Mouse (Mus musculus): Measurements from ENCODE around the gene Tm4sf5. TPM values are rescaled to one million over a fixed set of nuclear protein-coding genes. Genes with fewer than 3 reads are reported as not detected.

Tm4sf5 gene
- polyA plus RNA-seq (2012; rRNA removed), result 7.0 and 8.0 TPM in 2 replicates

GRCm38 (mm10) chr11:70504970-70505369, at the start of gene Tm4sf5:
TSS of gene Tm4sf5 (plus strand) at chr11:70505244.
- Histone ChIP-seq H3K4me3 (ENCODE audit: control insufficient read depth, insufficient read depth, low read length) (no peak within 1 kb of the TSS), H3K4me1 (replicated peaks; ENCODE audit: control insufficient read depth, insufficient read depth, low read length) (peaks cover 17% of the 10 kb centered on the region), H3K27ac (ENCODE audit: control insufficient read depth, insufficient read depth, low read length) (no peak within 1 kb of the TSS), H3K36me3 (ENCODE audit: control insufficient read depth, insufficient read depth, low read length) (no peaks in the 10 kb centered on the region), H3K27me3 (ENCODE audit: control insufficient read depth, insufficient read depth, low read length) (no peaks in the 10 kb centered on the region)
- DNase-seq, result no peak
- TF ChIP-seq CTCF (IDR thresholded peaks at IDR 0.05; ENCODE audit: borderline replicate concordance, control insufficient read depth, extremely low read depth, insufficient read depth, low read length, poor library complexity) (no peak), POLR2A (IDR thresholded peaks at IDR 0.05; ENCODE audit: control insufficient read depth, extremely low read depth, insufficient read depth, low read length, poor library complexity) (no peak)
- 63% methylated on average over 9 of the region's 9 CpGs for WGBS

- H3K27ac ChIP-seq (ENCODE audit: control insufficient read depth, insufficient read depth, low read length), result peak within 1 kb of the TSS; percentile 15; the same call in 1 of the 2 replicates
- WGBS, result 27% methylated on average over 32 of the region's 32 CpGs
- H3K4me3 ChIP-seq (ENCODE audit: control insufficient read depth, insufficient read depth, low read length), result peak within 1 kb of the TSS; percentile 27
- H3K4me1 ChIP-seq (replicated peaks; ENCODE audit: control insufficient read depth, insufficient read depth, low read length), result peaks cover 5% of the 10 kb centered on the region; the same call in 1 of the 2 replicates
- no peaks in the 10 kb centered on the region for H3K36me3 ChIP-seq (ENCODE audit: control insufficient read depth, insufficient read depth, low read length)
- no peak for DNase-seq
- peaks cover 7% of the 10 kb centered on the region; the same call in 1 of the 2 replicates for H3K27me3 ChIP-seq (ENCODE audit: control insufficient read depth, insufficient read depth, low read length)
- no peak for TF ChIP-seq POLR2A (IDR thresholded peaks at IDR 0.05; ENCODE audit: control insufficient read depth, extremely low read depth, insufficient read depth, low read length, poor library complexity)
- TF ChIP-seq CTCF (IDR thresholded peaks at IDR 0.05; ENCODE audit: borderline replicate concordance, control insufficient read depth, extremely low read depth, insufficient read depth, low read length, poor library complexity), result no peak
Measured at GRCm38 (mm10) chr11:70458688-70459600, 46.1 kb upstream of the Tm4sf5 start, which contains the start of gene Zmynd15. TSS of gene Zmynd15 (plus strand) at chr11:70459433.

GRCm38 (mm10) chr11:70459601-70460101, 45.4 kb upstream of the Tm4sf5 start, which contains the start of gene Cxcl16:
TSS of gene Cxcl16 (minus strand) at chr11:70459984.
- peaks cover 7% of the 10 kb centered on the region; the same call in 1 of the 2 replicates for H3K27me3 ChIP-seq (ENCODE audit: control insufficient read depth, insufficient read depth, low read length)
- peak within 1 kb of the TSS; percentile 27 for H3K4me3 ChIP-seq (ENCODE audit: control insufficient read depth, insufficient read depth, low read length)
- H3K27ac ChIP-seq (ENCODE audit: control insufficient read depth, insufficient read depth, low read length), result peak within 1 kb of the TSS; percentile 15; the same call in 1 of the 2 replicates
- WGBS, result 10% methylated on average over 30 of the region's 30 CpGs
- no peak for DNase-seq
- TF ChIP-seq CTCF (IDR thresholded peaks at IDR 0.05; ENCODE audit: borderline replicate concordance, control insufficient read depth, extremely low read depth, insufficient read depth, low read length, poor library complexity), result no peak
- no peak for TF ChIP-seq POLR2A (IDR thresholded peaks at IDR 0.05; ENCODE audit: control insufficient read depth, extremely low read depth, insufficient read depth, low read length, poor library complexity)
- H3K36me3 ChIP-seq (ENCODE audit: control insufficient read depth, insufficient read depth, low read length), result no peaks in the 10 kb centered on the region
- peaks cover 5% of the 10 kb centered on the region; the same call in 1 of the 2 replicates for H3K4me1 ChIP-seq (replicated peaks; ENCODE audit: control insufficient read depth, insufficient read depth, low read length)

GRCm38 (mm10) chr11:70463970-70464369, 41.1 kb upstream of the Tm4sf5 start:
- no peak for DNase-seq
- Histone ChIP-seq H3K4me1 (replicated peaks; ENCODE audit: control insufficient read depth, insufficient read depth, low read length) (peaks cover 5% of the 10 kb centered on the region; the same call in 1 of the 2 replicates), H3K36me3 (ENCODE audit: control insufficient read depth, insufficient read depth, low read length) (no peaks in the 10 kb centered on the region), H3K4me3 (ENCODE audit: control insufficient read depth, insufficient read depth, low read length) (no peak overlapping the region), H3K27me3 (ENCODE audit: control insufficient read depth, insufficient read depth, low read length) (peaks cover 7% of the 10 kb centered on the region; the same call in 1 of the 2 replicates), H3K27ac (ENCODE audit: control insufficient read depth, insufficient read depth, low read length) (no peak overlapping the region)
- no peak for TF ChIP-seq CTCF (IDR thresholded peaks at IDR 0.05; ENCODE audit: borderline replicate concordance, control insufficient read depth, extremely low read depth, insufficient read depth, low read length, poor library complexity)
- no peak for TF ChIP-seq POLR2A (IDR thresholded peaks at IDR 0.05; ENCODE audit: control insufficient read depth, extremely low read depth, insufficient read depth, low read length, poor library complexity)
- 90% methylated on average over 5 of the region's 5 CpGs for WGBS

GRCm38 (mm10) chr11:70465211-70465610, 39.8 kb upstream of the Tm4sf5 start:
- Histone ChIP-seq H3K36me3 (ENCODE audit: control insufficient read depth, insufficient read depth, low read length) (no peaks in the 10 kb centered on the region), H3K4me3 (ENCODE audit: control insufficient read depth, insufficient read depth, low read length) (no peak overlapping the region), H3K27ac (ENCODE audit: control insufficient read depth, insufficient read depth, low read length) (no peak overlapping the region), H3K27me3 (ENCODE audit: control insufficient read depth, insufficient read depth, low read length) (no peaks in the 10 kb centered on the region; the same call in 1 of the 2 replicates), H3K4me1 (replicated peaks; ENCODE audit: control insufficient read depth, insufficient read depth, low read length) (no peaks in the 10 kb centered on the region)
- WGBS, result 58% methylated on average over 16 of the region's 16 CpGs
- DNase-seq, result no peak
- TF ChIP-seq POLR2A (IDR thresholded peaks at IDR 0.05; ENCODE audit: control insufficient read depth, extremely low read depth, insufficient read depth, low read length, poor library complexity) (no peak), CTCF (IDR thresholded peaks at IDR 0.05; ENCODE audit: borderline replicate concordance, control insufficient read depth, extremely low read depth, insufficient read depth, low read length, poor library complexity) (no peak)

GRCm38 (mm10) chr11:70465824-70466223, 39.2 kb upstream of the Tm4sf5 start:
- Histone ChIP-seq H3K27ac (ENCODE audit: control insufficient read depth, insufficient read depth, low read length) (no peak overlapping the region), H3K4me1 (replicated peaks; ENCODE audit: control insufficient read depth, insufficient read depth, low read length) (no peaks in the 10 kb centered on the region), H3K27me3 (ENCODE audit: control insufficient read depth, insufficient read depth, low read length) (no peaks in the 10 kb centered on the region; the same call in 1 of the 2 replicates), H3K4me3 (ENCODE audit: control insufficient read depth, insufficient read depth, low read length) (no peak overlapping the region), H3K36me3 (ENCODE audit: control insufficient read depth, insufficient read depth, low read length) (no peaks in the 10 kb centered on the region)
- no peak for DNase-seq
- no peak for TF ChIP-seq POLR2A (IDR thresholded peaks at IDR 0.05; ENCODE audit: control insufficient read depth, extremely low read depth, insufficient read depth, low read length, poor library complexity)
- no peak for TF ChIP-seq CTCF (IDR thresholded peaks at IDR 0.05; ENCODE audit: borderline replicate concordance, control insufficient read depth, extremely low read depth, insufficient read depth, low read length, poor library complexity)
- WGBS, result 80% methylated on average over 23 of the region's 23 CpGs

Measured in thymus, adult 2 months (tissue).